Mouse (Mus musculus) thymus, adult 2 months (tissue): ENCODE data around the gene Syne2. TPM values are rescaled to one million over a fixed set of nuclear protein-coding genes. Genes with fewer than 3 reads are reported as not detected.

Experiments
- DNase-seq: peaks from one replicate; pipeline ENCODE4 v3.0.0; 2021
- H3K27ac ChIP-seq: fragments of 200-500 bp; 2 replicates; pipeline ENCODE4 v1.5.1; 2012; ENCODE audit warnings: low read length, control low read depth; ENCODE audit not compliant: control insufficient read depth, insufficient read depth
- H3K27me3 ChIP-seq: fragments of 200-500 bp; 2 replicates; pipeline ENCODE4 v1.6.1; 2012; ENCODE audit warnings: mild to moderate bottlenecking, low read length, moderate library complexity, mixed read lengths; ENCODE audit not compliant: control insufficient read depth, insufficient read depth
- H3K36me3 ChIP-seq: fragments of 200-500 bp; 2 replicates; pipeline ENCODE4 v1.6.1; 2012; ENCODE audit warnings: mild to moderate bottlenecking, low read length, moderate library complexity; ENCODE audit not compliant: control insufficient read depth, insufficient read depth
- H3K4me1 ChIP-seq: fragments of 200-500 bp; replicated peaks from 2 replicates; pipeline ENCODE4 v1.6.1; 2012; ENCODE audit warnings: low read length; ENCODE audit not compliant: control insufficient read depth, insufficient read depth
- H3K4me3 ChIP-seq: fragments of 200-500 bp; 2 replicates; pipeline ENCODE4 v1.5.1; 2012; ENCODE audit warnings: mild to moderate bottlenecking, low read length, control low read depth, moderate library complexity; ENCODE audit not compliant: control insufficient read depth, insufficient read depth
- CTCF ChIP-seq: fragments of 200-500 bp; IDR thresholded peaks from 2 replicates; pipeline ENCODE4 v1.5.1; 2012; ENCODE audit warnings: mild to moderate bottlenecking, control low read depth, low read length, moderate library complexity, borderline replicate concordance; ENCODE audit not compliant: control insufficient read depth, poor library complexity, insufficient read depth; ENCODE audit errors: extremely low read depth
- POLR2A ChIP-seq: fragments of 200-500 bp; IDR thresholded peaks from 2 replicates; pipeline ENCODE4 v1.6.1; 2012; ENCODE audit warnings: mild to moderate bottlenecking, low read length, control low read depth, moderate library complexity; ENCODE audit not compliant: control insufficient read depth, poor library complexity, insufficient read depth; ENCODE audit errors: extremely low read depth
- WGBS: fragments of 180-500 bp; shearing (Covaris S2); methylation state at CpG from one replicate; pipeline ENCODE4 v1.1.7; 2018; 5-methylcytosine and 5-hydroxymethylcytosine counted together
- polyA plus RNA-seq: library from polyadenylated mRNA; depleted of rRNA; stranded (reverse); fragments of >200 nt; gene quantifications from 2 replicates; pipeline ENCODE4 v1.2.3, GENCODE M21; 2012

The Syne2 gene
- polyA plus RNA-seq, 1 experiment = 15.5 TPM

- Histone ChIP-seq H3K27ac (no peak overlapping the region), H3K4me3 (no peak overlapping the region), H3K4me1 (peaks cover 4% of the 10 kb centered on the region; the same call in 1 of the 2 replicates), H3K27me3 (no peaks in the 10 kb centered on the region), H3K36me3 (no peaks in the 10 kb centered on the region)
- 42% methylated on average over 8 of the region's 8 CpGs for WGBS
- DNase-seq = no peak
- TF ChIP-seq CTCF (no peak), POLR2A (no peak)
Observed at GRCm38 (mm10) chr12:75851481-75851880, 33.5 kb downstream of the Syne2 start.

GRCm38 (mm10) chr12:75852384-75852783 lies 34.5 kb downstream of the Syne2 start:
- H3K27ac ChIP-seq = no peak overlapping the region
- no peak for DNase-seq
- 92% methylated on average over 6 of the region's 6 CpGs for WGBS

GRCm38 (mm10) chr12:75853559-75853958 lies 35.6 kb downstream of the Syne2 start:
- no peak for DNase-seq
- Histone ChIP-seq H3K36me3 (no peaks in the 10 kb centered on the region), H3K4me3 (no peak overlapping the region), H3K27me3 (no peaks in the 10 kb centered on the region), H3K4me1 (peaks cover 4% of the 10 kb centered on the region; the same call in 1 of the 2 replicates), H3K27ac (no peak overlapping the region)
- TF ChIP-seq POLR2A = no peak
- TF ChIP-seq CTCF = no peak
- 38% methylated on average over 8 of the region's 8 CpGs for WGBS

More at GRCm38 (mm10) chr12:75852384-75852783, 34.5 kb downstream of the Syne2 start:
- TF ChIP-seq CTCF = no peak
- no peak for TF ChIP-seq POLR2A
- no peak overlapping the region for H3K4me3 ChIP-seq
- H3K27me3 ChIP-seq = no peaks in the 10 kb centered on the region
- no peaks in the 10 kb centered on the region for H3K36me3 ChIP-seq
- peaks cover 4% of the 10 kb centered on the region; the same call in 1 of the 2 replicates for H3K4me1 ChIP-seq

GRCm38 (mm10) chr12:75855051-75855453 lies 37.1 kb downstream of the Syne2 start:
- Histone ChIP-seq H3K36me3 (no peaks in the 10 kb centered on the region), H3K27ac (no peak overlapping the region), H3K27me3 (no peaks in the 10 kb centered on the region), H3K4me1 (peaks cover 4% of the 10 kb centered on the region; the same call in 1 of the 2 replicates), H3K4me3 (no peak overlapping the region)
- 67% methylated on average over 7 of the region's 7 CpGs for WGBS
- TF ChIP-seq CTCF = no peak
- TF ChIP-seq POLR2A = no peak
- DNase-seq = no peak

GRCm38 (mm10) chr12:75855621-75856020 lies 37.7 kb downstream of the Syne2 start:
- DNase-seq = no peak
- Histone ChIP-seq H3K27ac (no peak overlapping the region), H3K4me1 (peaks cover 4% of the 10 kb centered on the region; the same call in 1 of the 2 replicates), H3K4me3 (no peak overlapping the region), H3K27me3 (no peaks in the 10 kb centered on the region), H3K36me3 (no peaks in the 10 kb centered on the region)
- TF ChIP-seq CTCF (no peak), POLR2A (no peak)
- WGBS = 94% methylated on average over 9 of the region's 9 CpGs

GRCm38 (mm10) chr12:75856096-75856868 lies 38.3 kb downstream of the Syne2 start:
- peaks cover 4% of the 10 kb centered on the region; the same call in 1 of the 2 replicates for H3K4me1 ChIP-seq
- H3K27me3 ChIP-seq = no peaks in the 10 kb centered on the region
- no peak overlapping the region for H3K4me3 ChIP-seq
- TF ChIP-seq POLR2A (no peak), CTCF (no peak)
- no peak for DNase-seq
- no peaks in the 10 kb centered on the region for H3K36me3 ChIP-seq
- H3K27ac ChIP-seq = no peak overlapping the region
- WGBS = 72% methylated on average over 14 of the region's 14 CpGs
